Mouse (Mus musculus) ES-E14 (cell line): Measurements from ENCODE around the gene Gm45711. TPM values are rescaled to one million over a fixed set of nuclear protein-coding genes. Genes with fewer than 3 reads are reported as not detected.
A peak's percentile ranks its signal among the peaks of the same experiment; 100 is the strongest.

Source experiments
- DNase-seq: peaks from one replicate; pipeline ENCODE4 v3.0.0-alpha.2; 2013; ENCODE audit warnings: low read depth, low spot score
- H3K27ac ChIP-seq: 2 replicates; pipeline ENCODE4 v1.5.1; 2012; ENCODE audit warnings: low read depth, mild to moderate bottlenecking, low read length, moderate library complexity, mixed read lengths; ENCODE audit not compliant: poor library complexity, insufficient read depth, severe bottlenecking
- H3K36me3 ChIP-seq: 2 replicates; pipeline ENCODE4 v1.6.1; 2012; ENCODE audit warnings: mild to moderate bottlenecking, low read length, moderate library complexity, mixed read lengths; ENCODE audit not compliant: control insufficient read depth, poor library complexity, insufficient read depth, severe bottlenecking
- H3K4me1 ChIP-seq, 2 experiments: fragments of 150-350 bp in 1 of 2; sonication (generic) in 1 of 2; 2 replicates each; pipeline ENCODE4 v1.6.1; 2012; ENCODE audit warnings: low read length in 2 of 2, mild to moderate bottlenecking in 1 of 2, mixed read lengths in 1 of 2; ENCODE audit not compliant: control insufficient read depth in 2 of 2, insufficient read depth in 2 of 2, poor library complexity in 1 of 2
- H3K4me3 ChIP-seq, 2 experiments: fragments of 150-350 bp in 1 of 2; sonication (generic) in 1 of 2; 2 replicates each; pipeline ENCODE4 v1.5.1; 2012; ENCODE audit warnings: low read length in 2 of 2, low read depth in 1 of 2, mild to moderate bottlenecking in 1 of 2, mixed read lengths in 1 of 2; ENCODE audit not compliant: insufficient read depth in 1 of 2, poor library complexity in 1 of 2, severe bottlenecking in 1 of 2
- H3K9ac ChIP-seq: 2 replicates; pipeline ENCODE4 v1.6.1; 2012; ENCODE audit warnings: low read depth, mild to moderate bottlenecking, low read length, mixed read lengths; ENCODE audit not compliant: poor library complexity, insufficient read depth, severe bottlenecking
- H3K9me3 ChIP-seq: fragments of 150-350 bp; sonication (generic); 2 replicates; pipeline ENCODE4 v1.6.1; 2012; ENCODE audit warnings: low read depth, mild to moderate bottlenecking, low read length; ENCODE audit not compliant: control insufficient read depth, insufficient read depth
- CHD2 ChIP-seq: IDR thresholded peaks from 2 replicates; pipeline ENCODE4 v1.6.1; 2014; ENCODE audit warnings: mild to moderate bottlenecking, low read depth, low read length, inconsistent platforms
- HCFC1 ChIP-seq: IDR thresholded peaks from 2 replicates; pipeline ENCODE4 v1.6.1; 2012; ENCODE audit warnings: low read length, inconsistent platforms, borderline replicate concordance; ENCODE audit not compliant: insufficient read depth
- MAFK ChIP-seq: IDR thresholded peaks from 2 replicates; pipeline ENCODE4 v1.6.1; 2014; ENCODE audit warnings: mild to moderate bottlenecking, low read depth, low read length, inconsistent platforms; ENCODE audit not compliant: insufficient read depth
- ZC3H11A ChIP-seq: IDR thresholded peaks from 2 replicates; pipeline ENCODE4 v1.6.1; 2012; ENCODE audit warnings: low read depth, mild to moderate bottlenecking, inconsistent platforms, low read length, borderline replicate concordance
- ZNF384 ChIP-seq: IDR thresholded peaks from 2 replicates; pipeline ENCODE4 v1.6.1; 2012; ENCODE audit warnings: low read depth, low read length, inconsistent platforms
- in situ Hi-C, 2 experiments: fragments of 600-800 bp; cut with MboI; formaldehyde crosslinking; loops; one replicate each; pipeline ENCODE4 v1.15.1; 2025; ENCODE audit warnings: low sequenced_read_pairs in 2 of 2, inconsistent platforms in 1 of 2; ENCODE audit not compliant: unreplicated experiment in 2 of 2
- total RNA-seq: library from RNA; depleted of rRNA; stranded (reverse); fragments of 300-350 nt; gene quantifications from 2 replicates; pipeline ENCODE4 v1.2.3, GENCODE M21; 2012

The Gm45711 gene
- total RNA-seq, 1 experiment = not detected

GRCm38 (mm10) chr8:104341678-104342077, 31.8 kb upstream of the Gm45711 start:
- Histone ChIP-seq H3K9me3 (no peaks in the 10 kb centered on the region), H3K4me1 (peaks cover 0 to 13% of the 10 kb centered on the region in 2 experiments; a peak in 2 of 4 replicates), H3K4me3 (peak overlapping the region; percentile 59 to 72; a peak in 3 of 4 replicates), H3K36me3 (no peaks in the 10 kb centered on the region), H3K9ac (no peak overlapping the region), H3K27ac (no peak overlapping the region)
- in situ Hi-C loops = no loop called here
- no peak for DNase-seq
- TF ChIP-seq CHD2 (no peak), MAFK (no peak), HCFC1 (no peak), ZNF384 (no peak), ZC3H11A (no peak)

GRCm38 (mm10) chr8:104341106-104341561, 31.3 kb upstream of the Gm45711 start:
- Histone ChIP-seq H3K9ac (peak overlapping the region; percentile 63), H3K27ac (no peak overlapping the region), H3K36me3 (no peaks in the 10 kb centered on the region), H3K9me3 (no peaks in the 10 kb centered on the region), H3K4me1 (peaks cover 0 to 13% of the 10 kb centered on the region in 2 experiments; a peak in 2 of 4 replicates), H3K4me3 (peak overlapping the region; percentile 59 to 72)
- in situ Hi-C loops = no loop called here
- TF ChIP-seq ZNF384 (no peak), MAFK (no peak), CHD2 (no peak), HCFC1 (no peak), ZC3H11A (no peak)
- peak; percentile 69 for DNase-seq

- Histone ChIP-seq H3K36me3 (no peaks in the 10 kb centered on the region), H3K9ac (peak overlapping the region; percentile 63), H3K27ac (no peak overlapping the region), H3K4me3 (peak overlapping the region; percentile 59 to 72), H3K9me3 (no peaks in the 10 kb centered on the region), H3K4me1 (peaks cover 0 to 13% of the 10 kb centered on the region in 2 experiments; a peak in 2 of 4 replicates)
- peak; percentile 32; the same call in 1 of the 2 replicates for TF ChIP-seq HCFC1
- 0 out of 2 replicates have a peak, but pooled peaks have one; percentile 11 for TF ChIP-seq ZC3H11A
- TF ChIP-seq ZNF384 = no peak
- TF ChIP-seq MAFK = no peak
- TF ChIP-seq CHD2 = no peak
- peak; percentile 53 for DNase-seq
- in situ Hi-C loops = no loop called here
Measured at GRCm38 (mm10) chr8:104340233-104341105, 30.6 kb upstream of the Gm45711 start.

- H3K36me3 ChIP-seq = no peaks in the 10 kb centered on the region
- H3K4me3 ChIP-seq = peak overlapping the region; percentile 59 to 72
- H3K4me1 ChIP-seq = peaks cover 0 to 13% of the 10 kb centered on the region in 2 experiments; a peak in 2 of 4 replicates
- no peak overlapping the region for H3K27ac ChIP-seq
- in situ Hi-C loops = no loop called here
- TF ChIP-seq ZC3H11A = no peak
- no peak for TF ChIP-seq MAFK
- TF ChIP-seq HCFC1 = no peak
- no peak for TF ChIP-seq CHD2
- no peak for TF ChIP-seq ZNF384
- no peak for DNase-seq
- no peak overlapping the region for H3K9ac ChIP-seq
- H3K9me3 ChIP-seq = no peaks in the 10 kb centered on the region
Measured at GRCm38 (mm10) chr8:104339983-104340232, 30.0 kb upstream of the Gm45711 start.
